Mouse (Mus musculus) mouse trophoblast stem cell (cell line): ENCODE results near the gene Col3a1.

Source experiments
- in situ Hi-C, 2 experiments: fragments of 300-500 bp; cut with MseI, MboI; formaldehyde crosslinking; loops; 2 replicates in 1 of 2; 3 replicates in 1 of 2; pipeline ENCODE4 v1.15.1; 2025

Col3a1 gene

GRCm38 (mm10) chr1:45381866-45382265 is 70.5 kb downstream of the Col3a1 start:
- in situ Hi-C loops: no loop called here
